Mouse (Mus musculus) E14TG2a.4 (cell line): ENCODE measurements at regions not wholly inside any gene's neighbourhood (a gene's known extent, or its start where the extent isn't known, plus 50 kb on each side); places are given as distances from the start of the nearest gene placed in this dataset.

Experiments
- H3K27me3 ChIP-seq: 2 replicates; pipeline ENCODE4 v1.6.1; 2014; ENCODE audit warnings: low read length, control low read depth; ENCODE audit not compliant: insufficient read depth
- H3K36me3 ChIP-seq: 2 replicates; pipeline ENCODE4 v1.6.1; 2014; ENCODE audit warnings: low read length, control low read depth; ENCODE audit not compliant: insufficient read depth
- H3K4me1 ChIP-seq: replicated peaks from 2 replicates; pipeline ENCODE4 v1.6.1; 2014; ENCODE audit warnings: low read depth, low read length, control low read depth
- H3K4me3 ChIP-seq: replicated peaks from 2 replicates; pipeline ENCODE4 v1.5.1; 2014; ENCODE audit warnings: mild to moderate bottlenecking, low read length
- H3K9me3 ChIP-seq: 2 replicates; pipeline ENCODE4 v1.6.1; 2014; ENCODE audit warnings: low read length, control low read depth
- CTCF ChIP-seq: conservative IDR thresholded peaks from 2 replicates; pipeline ENCODE4 v1.5.1; 2014; ENCODE audit warnings: low read length
- NANOG ChIP-seq: IDR thresholded peaks from 2 replicates; pipeline ENCODE4 v1.6.1; 2014; ENCODE audit warnings: borderline replicate concordance, low read length, mixed read lengths
- POU5F1 ChIP-seq: IDR thresholded peaks from 2 replicates; pipeline ENCODE4 v1.6.1; 2014; ENCODE audit warnings: low read length, borderline replicate concordance

GRCm38 (mm10) chrX:68954687-68955086 is 61.8 kb upstream of the Gm6812 start:
- Histone ChIP-seq H3K4me3 (no peak overlapping the region), H3K36me3 (no peaks in the 10 kb centered on the region), H3K4me1 (no peaks in the 10 kb centered on the region), H3K9me3 (no peaks in the 10 kb centered on the region), H3K27me3 (no peaks in the 10 kb centered on the region)
- TF ChIP-seq POU5F1 (no peak), NANOG (no peak)

GRCm38 (mm10) chrX:68953298-68953697 is 60.4 kb upstream of the Gm6812 start:
- no peak for TF ChIP-seq POU5F1
- no peak for TF ChIP-seq CTCF
- TF ChIP-seq NANOG = no peak
- Histone ChIP-seq H3K36me3 (no peaks in the 10 kb centered on the region), H3K4me3 (no peak overlapping the region), H3K4me1 (no peaks in the 10 kb centered on the region), H3K27me3 (no peaks in the 10 kb centered on the region), H3K9me3 (no peaks in the 10 kb centered on the region)

- H3K27me3 ChIP-seq = no peaks in the 10 kb centered on the region
- no peaks in the 10 kb centered on the region for H3K4me1 ChIP-seq
- no peaks in the 10 kb centered on the region for H3K36me3 ChIP-seq
- no peaks in the 10 kb centered on the region for H3K9me3 ChIP-seq
- no peak for TF ChIP-seq NANOG
- peak; percentile 24 for TF ChIP-seq CTCF
- no peak for TF ChIP-seq POU5F1
- no peak overlapping the region for H3K4me3 ChIP-seq
These were observed 57.9 kb upstream of the Gm6812 start for GRCm38 (mm10) chrX:68950730-68951129.

DNA sequence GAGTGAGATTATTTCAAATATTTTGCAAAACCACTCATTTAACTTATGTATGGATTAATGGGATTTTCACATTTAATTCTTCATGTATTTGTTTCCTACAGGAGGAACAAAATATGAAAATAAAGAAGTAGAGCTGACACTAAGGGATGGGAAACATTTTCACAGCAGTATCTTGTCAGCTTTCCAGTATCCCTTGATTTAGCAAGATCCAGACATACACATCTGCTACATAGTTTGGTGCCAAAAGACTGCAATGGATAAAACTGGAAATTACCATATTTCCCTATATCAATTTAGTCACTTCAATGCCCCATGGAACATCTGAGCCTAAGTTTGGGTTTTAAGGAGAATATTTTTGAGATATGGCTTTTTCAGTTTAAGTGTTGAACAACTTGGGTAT is 52.9 kb upstream of the Gm6812 start:
- Histone ChIP-seq H3K4me3 (no peak overlapping the region), H3K36me3 (no peaks in the 10 kb centered on the region), H3K4me1 (no peaks in the 10 kb centered on the region), H3K9me3 (no peaks in the 10 kb centered on the region), H3K27me3 (no peaks in the 10 kb centered on the region)
- TF ChIP-seq NANOG (no peak), CTCF (no peak), POU5F1 (no peak)
